Mouse (Mus musculus) stomach, postnatal 0 days (tissue): ENCODE data around the gene Gdf2.

Source experiments
- CTCF ChIP-seq: IDR thresholded peaks from 2 replicates; pipeline ENCODE4 v1.5.1; 2016; ENCODE audit warnings: antibody characterized with exemption, low read depth, mild to moderate bottlenecking, moderate library complexity
- EP300 ChIP-seq: optimal IDR thresholded peaks from 2 replicates; pipeline ENCODE3; 2016; ENCODE audit warnings: antibody characterized with exemption

- TF ChIP-seq CTCF, result no peak
- no peak for TF ChIP-seq EP300
Measured at GRCm38 (mm10) chr14:33978604-33979059, 37.8 kb downstream of the Gdf2 start, which contains the start of gene Zfp488.
